Mouse (Mus musculus) NIH3T3 (cell line): ENCODE results near the gene Ctbp2.
"Not testable (repeated sequence)": the region's sequence is repeated elsewhere in the genome, so short reads cannot be mapped to it uniquely, and the experiment has no call there.

ENCODE experiments used
- DNase-seq: peaks from one replicate; pipeline ENCODE4 v3.0.0-alpha.2; 2012; ENCODE audit warnings: low read depth

Gene Ctbp2

DNA sequence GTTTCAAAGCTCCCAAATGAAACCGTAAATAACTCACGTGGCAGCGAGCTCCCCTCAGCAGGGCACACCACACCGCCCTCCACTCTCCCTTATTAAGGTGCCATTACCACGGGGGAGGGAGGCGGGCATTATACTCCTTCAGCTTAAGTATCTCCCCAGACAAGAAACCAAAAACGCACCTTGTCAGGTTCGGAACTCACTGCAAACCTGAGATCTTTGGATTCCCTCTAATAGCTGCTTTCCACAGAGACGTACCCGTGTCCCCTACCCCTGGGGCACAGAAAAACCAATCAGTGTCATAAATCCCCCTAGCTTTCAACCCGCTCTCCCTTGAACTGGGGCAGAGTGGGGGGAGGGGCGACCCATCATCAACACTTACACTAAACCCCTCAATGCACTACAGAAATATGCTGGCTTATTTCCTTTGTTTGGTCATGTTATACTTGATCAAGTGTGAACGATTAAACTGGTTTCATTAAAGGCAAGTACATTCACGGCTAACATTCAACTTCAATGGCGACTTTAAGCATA, 3.9 kb downstream of the Ctbp2 start:
- no peak for DNase-seq

DNA sequence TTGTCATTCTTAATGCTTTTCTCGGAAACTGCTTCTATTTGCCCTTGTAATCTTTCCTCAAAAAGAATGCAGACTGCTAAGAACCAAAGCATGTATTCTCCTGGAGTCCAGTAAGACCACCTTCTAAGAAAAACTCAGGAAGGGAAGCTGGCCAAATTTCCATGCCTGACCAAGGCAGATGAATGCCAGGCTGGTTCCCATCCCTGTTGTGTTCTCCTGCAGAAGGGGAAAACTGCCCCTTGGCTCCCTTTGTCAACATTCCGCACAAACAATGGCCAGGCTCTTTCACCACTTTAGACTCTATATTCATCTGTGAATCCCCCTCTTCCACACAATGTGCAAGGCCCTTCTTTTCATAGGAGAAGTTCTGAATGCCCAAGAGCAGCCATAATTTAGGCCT, 6.3 kb downstream of the Ctbp2 start:
- DNase-seq = no peak

DNA sequence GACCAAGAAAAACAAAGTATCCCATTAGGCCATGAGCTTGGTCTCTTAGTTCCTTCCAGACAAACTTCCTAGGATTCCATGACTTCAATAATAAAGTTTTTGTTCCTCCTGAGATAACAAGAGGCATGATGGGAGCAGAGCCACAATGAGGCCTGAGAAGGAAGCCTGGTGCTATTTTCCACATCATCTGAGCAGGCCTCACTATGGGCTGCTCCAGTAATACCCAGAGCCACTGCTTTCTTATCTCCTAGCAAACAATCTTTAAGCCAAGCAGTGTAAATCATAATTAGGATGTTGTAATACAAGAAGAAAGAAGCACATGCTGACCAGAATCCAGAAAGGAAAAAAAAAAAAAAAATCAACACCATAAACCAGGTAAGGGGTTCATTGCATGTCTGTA, 7.6 kb downstream of the Ctbp2 start:
- DNase-seq = no peak

DNA sequence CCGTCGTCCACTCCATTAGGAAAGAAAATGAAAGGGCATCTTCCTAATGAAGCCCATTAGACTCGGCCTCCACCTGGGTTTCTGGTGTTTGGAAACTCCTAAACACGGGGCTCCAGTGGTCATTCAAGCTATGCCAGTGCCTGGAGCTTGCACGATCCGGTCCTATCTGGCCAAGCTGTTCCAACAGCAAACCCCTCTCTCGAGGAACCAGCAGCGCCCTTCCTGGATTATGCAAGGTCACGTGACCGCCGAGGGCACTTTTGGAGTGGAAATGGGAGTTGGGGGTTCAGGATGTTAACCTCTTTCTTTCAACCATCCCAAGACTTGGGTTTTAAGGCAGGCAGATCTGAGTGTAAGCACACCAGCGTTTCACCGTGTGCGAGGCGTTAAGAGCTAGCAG, 8.3 kb downstream of the Ctbp2 start:
- DNase-seq = no peak

DNA sequence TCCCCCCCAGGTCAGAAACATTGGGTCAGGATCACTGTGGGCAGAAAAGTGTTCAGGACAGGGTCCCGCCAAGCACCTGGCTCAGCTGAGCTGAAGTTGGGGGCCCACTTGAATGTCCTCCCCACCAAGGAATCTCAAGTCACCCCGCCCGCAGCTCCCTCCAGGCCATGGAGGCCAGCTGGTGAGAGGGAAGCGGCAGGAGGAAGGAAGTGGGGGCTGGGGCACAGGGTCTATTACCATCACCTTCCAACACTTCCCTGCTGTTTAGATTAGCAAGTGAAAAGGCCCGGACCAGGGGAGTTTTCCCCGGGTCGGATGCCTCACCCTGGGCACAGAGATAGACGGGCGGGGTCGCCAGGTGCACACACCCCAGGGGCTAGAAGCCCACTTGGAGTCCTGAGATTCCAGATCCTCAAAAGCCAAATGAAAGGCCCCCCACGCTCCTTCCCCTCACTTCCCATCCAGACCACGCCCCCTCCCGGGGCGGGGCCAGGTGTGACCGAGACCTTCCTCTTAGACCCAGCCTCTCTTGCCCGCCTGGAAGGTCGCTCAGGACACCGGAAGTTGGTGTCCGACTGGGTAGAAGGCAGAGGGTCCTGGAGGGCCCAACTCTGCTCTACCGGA, 9.2 kb downstream of the Ctbp2 start:
- no peak for DNase-seq

DNA sequence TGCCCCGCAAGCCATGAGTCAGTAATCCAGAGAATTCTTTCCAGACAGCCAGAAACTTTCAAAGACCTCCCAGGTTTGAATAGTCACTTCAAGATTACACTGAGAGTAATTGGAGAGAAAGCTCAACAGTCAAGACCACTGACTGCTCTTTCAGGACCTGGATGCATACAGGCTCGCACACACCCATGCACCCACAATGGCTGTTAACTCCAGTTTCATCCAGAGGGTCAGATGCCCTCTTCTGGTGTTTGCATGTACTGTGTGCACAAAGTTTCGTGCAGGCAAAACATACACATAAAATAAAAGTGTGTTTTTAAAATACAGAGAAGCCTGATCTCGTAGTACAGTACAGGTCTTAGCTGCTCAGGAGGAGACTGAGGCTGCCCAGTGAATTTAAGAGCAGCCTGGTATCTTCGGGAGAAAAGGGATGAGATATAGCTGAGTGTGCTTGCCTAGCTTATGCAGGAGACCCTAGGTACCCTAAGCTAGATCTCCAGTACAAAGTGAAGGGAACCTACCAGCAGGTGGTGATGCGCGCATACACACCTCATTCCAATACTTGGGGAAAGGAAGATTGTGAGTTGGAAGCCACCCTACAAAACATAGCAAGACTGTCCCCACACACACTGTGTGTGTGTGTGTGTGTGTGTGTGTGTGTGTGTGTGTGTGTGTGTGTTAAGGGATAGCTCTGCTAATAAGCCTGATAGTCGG, 10.8 kb downstream of the Ctbp2 start:
- peak; percentile 57 for DNase-seq

DNA sequence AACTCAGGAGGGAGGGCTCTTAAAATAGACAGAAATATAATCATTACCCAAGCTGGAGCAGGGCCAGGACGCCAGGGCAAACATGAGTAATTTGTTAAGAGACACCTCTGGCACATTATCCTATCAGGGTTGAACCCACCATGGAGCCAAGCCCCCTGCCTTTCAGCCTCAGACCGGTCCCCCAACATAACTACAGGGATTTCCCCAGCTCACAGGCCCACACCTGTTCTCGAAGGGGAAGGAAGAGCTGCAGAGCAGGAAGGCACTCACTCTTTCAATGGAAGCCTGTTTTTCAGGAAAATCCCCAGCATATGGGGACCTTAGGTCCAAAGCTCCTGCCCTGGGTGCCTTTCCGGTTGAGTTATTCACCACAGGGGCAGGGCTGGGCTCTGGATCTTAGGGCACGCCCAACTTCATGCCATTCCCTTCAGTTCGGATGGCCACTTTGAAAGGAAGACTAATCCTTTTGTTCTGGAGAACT, 11.8 kb downstream of the Ctbp2 start:
- no peak for DNase-seq

DNA sequence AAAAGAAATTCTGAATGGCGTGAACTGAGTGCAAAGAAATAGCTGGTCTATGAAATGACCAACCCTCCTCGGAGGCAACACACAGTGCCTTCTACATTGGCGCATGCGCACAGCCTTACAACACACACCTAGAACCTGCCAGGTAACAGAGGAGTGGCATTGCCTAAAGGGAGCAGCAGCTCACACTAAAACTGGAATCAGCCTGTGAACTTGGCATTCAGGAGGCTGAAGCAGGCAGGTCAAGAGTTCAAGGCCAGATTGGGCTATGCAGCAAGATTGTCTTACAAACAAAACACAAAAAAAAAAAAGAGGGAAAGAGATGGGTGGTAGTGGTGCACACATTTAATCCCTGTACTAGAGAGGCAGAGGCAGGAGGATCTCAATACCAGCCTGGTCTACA, 14.7 kb downstream of the Ctbp2 start:
- DNase-seq = no peak

DNA sequence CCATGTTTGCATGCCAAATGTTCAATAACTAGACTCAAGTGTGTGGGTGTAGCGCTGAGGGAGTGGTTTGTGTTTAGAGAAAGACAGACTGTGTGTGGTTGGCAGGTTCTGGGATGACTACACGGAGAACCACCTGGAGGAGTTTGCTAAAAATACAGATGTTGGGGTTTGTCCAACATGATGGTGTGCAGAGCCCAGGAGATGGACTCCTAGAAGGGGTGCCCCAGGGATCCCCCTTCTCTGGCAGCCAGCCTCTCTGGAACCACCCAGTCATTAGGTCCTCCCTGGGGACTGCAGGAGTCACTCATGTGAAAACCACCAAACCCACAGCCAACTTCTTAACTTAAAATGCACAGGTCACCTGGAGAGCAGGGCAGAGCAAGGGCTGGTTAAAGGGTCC, 15.5 kb downstream of the Ctbp2 start:
- peak; percentile 32 for DNase-seq

DNA sequence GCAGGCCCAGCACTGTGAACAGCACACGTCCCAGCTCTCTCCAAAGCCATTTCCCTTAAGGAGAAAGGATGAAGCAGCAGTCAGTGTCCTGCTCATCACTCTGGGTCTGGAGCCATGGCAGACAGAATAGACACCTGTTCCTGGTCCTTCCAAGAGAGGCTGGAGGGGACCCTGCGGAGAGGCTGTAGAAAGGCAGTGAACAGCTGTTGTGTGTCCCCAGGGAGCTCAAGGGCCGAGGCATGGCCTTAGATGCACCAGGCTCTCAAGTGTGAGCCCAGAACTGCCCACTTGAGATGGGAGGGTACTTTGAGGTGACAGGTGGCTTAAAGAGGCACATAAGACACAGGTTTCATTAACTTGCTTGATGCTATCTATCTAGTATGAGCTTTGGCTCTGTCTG, 21.6 kb downstream of the Ctbp2 start:
- DNase-seq = no peak

DNA sequence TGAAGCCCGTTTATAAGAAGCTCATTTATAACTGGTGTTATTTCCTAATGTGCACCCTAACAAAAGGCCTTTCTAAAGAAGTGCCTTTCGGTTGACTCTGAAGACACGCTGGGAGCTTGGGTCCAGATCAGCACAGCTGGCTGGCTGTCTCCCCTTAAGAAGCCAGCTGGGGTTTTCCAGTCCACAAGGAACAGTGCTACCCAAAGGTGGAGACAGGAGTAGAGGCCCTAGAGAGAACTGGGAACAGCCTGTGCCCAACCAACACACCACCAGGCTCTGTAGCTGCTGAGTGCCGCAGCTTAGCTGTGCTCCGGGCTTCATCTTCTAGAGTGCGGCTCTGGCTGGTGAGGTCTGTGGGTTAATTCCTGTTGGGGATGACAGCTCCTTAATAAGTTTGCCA, 23.1 kb downstream of the Ctbp2 start:
- no peak for DNase-seq

DNA sequence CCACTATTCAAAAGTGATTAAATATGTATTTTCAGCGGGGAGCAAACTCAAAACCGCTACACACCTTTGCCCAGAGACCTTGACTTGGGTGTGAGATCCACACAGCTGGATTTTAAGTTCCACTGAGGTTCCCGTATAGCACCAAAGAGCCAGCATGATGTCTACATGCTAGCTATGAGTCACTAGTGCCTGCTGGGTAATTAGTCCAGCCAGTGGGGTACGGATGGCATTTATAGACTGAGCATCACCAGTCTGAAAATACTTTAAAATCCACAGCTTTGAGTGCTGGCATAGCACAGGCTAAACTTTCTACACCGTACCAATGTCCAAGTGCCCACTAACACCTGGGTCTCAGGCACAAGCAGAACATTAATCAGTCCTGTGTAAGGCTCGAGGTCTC, 24.0 kb downstream of the Ctbp2 start:
- no peak for DNase-seq

DNA sequence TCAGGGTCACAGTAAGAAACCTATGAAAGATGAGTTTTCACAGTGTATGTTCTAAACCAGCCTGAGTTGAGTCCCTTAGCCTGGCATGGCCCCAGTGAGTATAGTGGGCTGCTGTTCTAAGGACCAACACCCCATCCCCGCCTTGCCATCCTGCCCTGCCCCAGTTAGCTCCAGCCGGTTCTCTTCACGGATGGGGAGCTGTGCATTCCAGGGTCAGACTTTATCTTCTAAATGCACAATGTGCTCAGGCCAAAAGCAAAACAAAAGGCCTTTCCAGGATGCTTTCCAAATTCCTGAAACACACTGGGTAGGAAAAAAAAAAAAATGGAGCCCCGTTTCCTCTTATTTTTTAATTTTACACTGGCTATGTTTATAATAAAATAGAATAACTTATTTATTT, 24.9 kb downstream of the Ctbp2 start:
- DNase-seq = no peak

DNA sequence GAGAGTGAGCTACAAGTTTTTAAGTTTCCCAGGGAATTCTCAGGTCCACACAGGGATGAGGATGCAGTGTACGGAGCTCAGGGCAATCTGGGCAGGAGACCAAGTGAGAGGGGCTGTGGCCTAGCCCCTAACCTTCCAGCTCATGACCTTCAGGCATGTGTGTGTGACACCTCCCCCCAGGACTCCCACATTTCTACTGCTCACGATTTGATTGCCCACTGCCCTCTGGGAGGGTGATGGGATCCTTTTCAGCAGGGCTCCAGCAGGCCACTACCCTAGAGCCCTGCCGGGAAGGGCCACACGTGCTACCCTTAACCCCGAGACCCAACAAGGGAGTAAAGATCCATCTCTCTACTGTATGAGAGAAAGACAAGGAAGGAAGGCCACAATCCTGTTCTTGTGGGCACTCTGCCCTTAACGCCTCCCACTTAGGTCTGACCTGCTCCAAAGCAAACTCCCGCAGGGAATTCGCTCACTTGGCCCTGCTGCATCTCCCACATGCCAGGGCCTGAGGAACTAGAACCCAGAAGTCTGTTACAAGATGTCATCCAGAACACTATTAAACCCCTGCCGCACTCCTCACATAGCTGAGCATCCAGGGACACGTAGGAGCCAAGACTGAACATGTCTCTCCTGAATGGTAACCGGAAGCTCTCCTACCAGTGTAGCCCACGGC, 25.9 kb downstream of the Ctbp2 start:
- DNase-seq = no peak

DNA sequence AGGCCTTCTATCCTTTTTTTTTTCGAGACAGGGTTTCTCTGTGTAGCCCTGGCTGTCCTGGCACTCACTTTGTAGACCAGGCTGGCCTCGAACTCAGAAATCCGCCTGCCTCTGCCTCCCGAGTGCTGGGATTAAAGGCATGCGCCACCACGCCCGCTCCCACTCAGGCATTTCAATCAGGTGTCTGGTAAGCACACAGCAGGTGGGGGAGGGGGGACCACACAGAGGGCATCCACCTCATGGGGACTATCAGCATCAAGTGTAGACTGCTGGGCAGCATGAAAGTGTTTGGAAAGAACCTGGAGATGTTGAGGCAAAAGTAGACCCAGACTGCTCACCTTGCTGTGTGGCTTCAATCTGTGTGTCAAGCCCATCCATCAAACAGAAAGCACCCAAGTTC, 28.5 kb downstream of the Ctbp2 start:
- DNase-seq = not testable (repeated sequence)

DNA sequence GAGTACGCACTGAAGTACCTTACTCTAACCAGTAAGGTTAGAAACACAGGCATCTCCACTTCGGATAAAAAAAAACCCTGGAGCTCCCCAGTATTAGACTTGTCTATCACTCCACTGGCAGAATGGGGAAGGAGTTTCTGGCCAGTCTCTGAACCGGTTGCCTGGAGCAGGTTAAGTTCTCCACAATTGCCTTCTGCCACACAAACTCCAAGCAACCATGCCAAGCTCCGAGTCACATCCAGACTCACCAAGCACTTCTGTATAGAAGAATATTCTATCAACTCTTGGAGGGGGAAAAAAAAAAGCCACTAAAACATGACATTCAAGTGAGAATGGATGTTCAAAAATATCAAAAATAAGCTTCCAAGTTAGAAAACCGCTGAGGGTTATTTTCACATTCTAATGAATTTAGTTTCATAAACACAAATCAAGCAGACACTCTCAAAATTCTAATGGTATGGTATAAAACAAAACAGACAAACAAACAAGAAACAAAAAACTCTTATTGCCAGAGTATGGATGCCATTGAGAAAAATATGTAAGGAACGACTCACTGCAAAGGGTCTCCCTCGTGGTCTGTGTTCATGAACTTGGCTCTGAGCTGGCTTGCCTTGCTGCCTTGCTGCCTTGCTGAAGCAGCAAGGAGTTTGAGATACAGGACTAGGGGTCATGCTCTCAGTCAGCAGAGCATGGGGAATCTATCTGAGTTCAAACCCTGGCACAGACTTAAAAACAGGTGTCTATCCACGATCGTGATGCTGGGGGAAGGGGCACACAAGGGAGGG, 29.3 kb downstream of the Ctbp2 start:
- DNase-seq = peak; percentile 59

DNA sequence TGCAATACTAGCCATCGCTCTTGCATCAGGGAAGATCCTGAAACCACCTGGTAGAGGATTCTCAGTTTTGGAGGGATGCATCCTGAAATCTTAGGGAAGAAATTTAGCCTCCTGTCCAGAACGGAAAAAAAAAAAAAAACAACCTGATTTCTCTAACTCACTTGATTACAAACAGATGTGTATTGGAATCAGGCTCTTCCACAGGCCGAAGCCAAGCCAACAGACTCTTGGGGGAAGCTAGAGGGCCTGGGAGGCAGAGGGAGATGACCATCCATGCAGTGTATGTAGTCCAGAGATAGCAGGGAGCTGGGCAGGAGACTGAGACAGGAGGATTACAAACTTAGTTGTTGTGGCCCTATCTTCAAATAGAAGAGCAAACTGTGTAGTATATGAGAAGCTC, 30.0 kb downstream of the Ctbp2 start:
- DNase-seq = peak; percentile 75

DNA sequence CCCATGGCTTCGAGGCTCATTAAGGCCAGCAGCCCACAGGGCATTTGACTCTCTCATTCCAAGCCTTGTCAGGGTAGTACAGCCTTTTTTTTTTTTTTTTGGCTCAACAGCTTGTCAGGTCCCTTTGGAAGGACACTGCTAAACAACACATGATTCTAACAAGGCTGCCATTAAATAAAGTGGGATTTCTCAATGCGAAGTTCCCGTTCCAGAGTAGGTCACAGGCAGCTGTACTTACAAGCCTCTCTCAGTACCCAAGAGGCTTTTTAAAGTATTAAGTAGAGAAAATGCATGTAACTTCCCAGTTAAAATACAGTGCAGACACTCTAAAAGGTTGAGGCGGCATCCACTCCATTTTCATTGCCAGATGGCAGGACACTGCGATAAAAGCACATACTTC, 30.4 kb downstream of the Ctbp2 start:
- peak; percentile 9 for DNase-seq

DNA sequence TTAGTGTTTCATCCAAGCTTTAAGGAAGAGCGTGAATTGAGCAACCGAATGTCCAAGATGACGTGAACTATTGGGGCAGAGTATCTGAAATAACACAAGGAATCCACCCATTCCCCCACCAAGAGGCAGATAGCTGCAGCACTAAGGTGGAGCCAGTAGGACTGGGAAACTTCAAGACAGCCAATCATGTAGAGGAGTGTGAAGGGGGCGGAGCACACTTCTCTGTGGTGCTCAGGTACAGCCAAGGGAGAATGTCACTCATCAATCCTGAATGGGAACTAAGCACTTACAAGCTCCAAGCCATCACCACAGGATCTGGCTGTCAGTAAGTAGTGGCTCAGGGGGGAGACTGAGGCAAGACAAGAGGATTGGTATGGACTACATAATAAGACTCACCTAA, 33.5 kb downstream of the Ctbp2 start:
- no peak for DNase-seq

DNA sequence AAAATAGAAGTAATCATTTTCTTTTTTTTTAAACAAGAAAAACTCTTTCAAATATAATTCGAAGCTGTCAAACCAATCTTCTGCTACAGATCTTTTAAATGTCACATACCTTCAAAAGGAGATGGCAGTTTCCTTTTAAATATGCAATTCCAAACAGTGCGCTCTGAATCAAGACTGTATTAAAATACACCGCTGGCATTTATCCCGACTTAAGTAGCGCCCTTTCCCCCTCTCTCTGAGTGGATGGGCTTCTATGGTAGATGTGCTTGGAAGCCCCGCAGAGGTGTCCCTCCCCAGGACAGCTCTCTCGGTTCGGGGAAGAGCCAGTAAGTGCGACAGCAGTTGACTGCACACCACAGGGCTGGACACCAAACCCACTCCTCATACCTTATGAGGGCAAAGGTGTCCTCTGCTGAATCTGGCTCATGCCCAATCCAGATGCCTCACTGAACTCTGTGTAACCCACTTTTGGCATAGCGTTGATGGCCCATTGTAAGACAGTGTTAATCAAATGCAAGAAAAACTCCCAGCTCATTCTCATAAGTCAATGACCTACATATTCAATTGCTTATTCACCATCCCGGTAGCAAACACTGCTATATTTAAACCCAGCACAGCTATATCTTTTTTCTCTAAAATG, 34.4 kb downstream of the Ctbp2 start:
- peak; percentile 27 for DNase-seq

DNA sequence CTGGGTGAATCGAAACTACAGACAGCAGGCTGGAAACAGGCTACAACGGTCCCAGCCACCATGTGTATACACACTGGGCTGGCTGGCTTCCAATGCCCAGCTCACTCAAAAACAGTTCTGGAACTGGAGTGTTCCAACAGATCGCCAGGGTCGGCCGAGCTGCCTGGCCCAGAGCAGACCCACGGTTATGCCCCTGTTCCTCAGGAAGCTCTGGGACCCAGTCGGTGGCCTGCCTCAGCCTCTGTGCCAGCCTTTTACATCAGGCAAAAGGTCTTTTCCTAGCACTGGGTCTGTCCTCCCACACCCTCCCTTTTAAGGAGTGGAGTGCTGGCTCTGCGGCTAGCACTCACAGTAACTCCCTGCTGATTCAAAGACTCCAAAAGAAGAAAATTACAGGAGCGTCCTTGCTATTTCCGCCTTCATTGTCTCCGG, 35.3 kb downstream of the Ctbp2 start:
- peak; percentile 80 for DNase-seq

DNA sequence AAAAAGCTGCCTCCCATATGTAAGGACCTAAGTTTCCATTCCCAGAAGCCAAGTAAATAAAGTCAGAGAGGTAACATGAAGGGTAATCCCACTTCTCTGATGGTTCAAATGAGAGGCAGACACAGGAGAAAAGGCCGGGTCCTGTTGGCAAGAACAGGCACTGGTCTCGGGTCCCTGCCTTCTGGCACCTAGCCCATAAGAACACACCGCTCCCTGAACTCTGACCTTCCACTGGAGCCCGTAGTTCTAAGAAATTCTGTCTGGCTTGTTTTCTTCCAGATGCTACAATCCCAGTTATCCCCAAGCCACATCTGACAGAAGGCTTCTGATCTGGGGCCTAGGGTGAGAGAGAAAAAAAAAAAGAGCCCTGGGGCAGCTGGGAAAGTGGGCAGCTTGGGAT, 35.7 kb downstream of the Ctbp2 start:
- no peak for DNase-seq
